Mouse (Mus musculus) neural tube, embryonic 11.5 days (tissue): ENCODE results near the gene Ets1. TPM values are rescaled to one million over a fixed set of nuclear protein-coding genes. Genes with fewer than 3 reads are reported as not detected.

Experiments
- ATAC-seq: fragments of 200-750 bp; cut with Nextera tagmentation; 2 replicates; pipeline ENCODE4 v1.8.0; 2017; ENCODE audit warnings: moderate number of reproducible peaks, mild to moderate bottlenecking, moderate TSS enrichment, moderate library complexity; ENCODE audit not compliant: insufficient read depth, low FRiP score, low TSS enrichment
- DNase-seq: peaks from one replicate; pipeline ENCODE4 v3.0.0-alpha.2; 2015; ENCODE audit warnings: low spot score
- H3K27ac ChIP-seq: fragments of 300-500 bp; sonication (generic); 2 replicates; pipeline ENCODE4 v1.5.1; 2014; ENCODE audit warnings: low read depth, mild to moderate bottlenecking, low read length
- H3K27me3 ChIP-seq: fragments of 300-500 bp; sonication (generic); 2 replicates; pipeline ENCODE4 v1.6.1; 2014; ENCODE audit warnings: mild to moderate bottlenecking, low read length, mixed read lengths; ENCODE audit not compliant: control insufficient read depth, insufficient read depth
- H3K36me3 ChIP-seq: fragments of 300-500 bp; sonication (generic); 2 replicates; pipeline ENCODE4 v1.6.1; 2014; ENCODE audit warnings: mild to moderate bottlenecking, low read length, moderate library complexity, mixed read lengths; ENCODE audit not compliant: control insufficient read depth, insufficient read depth
- H3K4me1 ChIP-seq: fragments of 300-500 bp; sonication (generic); 2 replicates; pipeline ENCODE4 v1.6.1; 2014; ENCODE audit warnings: low read length, mixed read lengths; ENCODE audit not compliant: control insufficient read depth, insufficient read depth
- H3K4me2 ChIP-seq: fragments of 300-500 bp; sonication (generic); 2 replicates; pipeline ENCODE4 v1.6.1; 2014; ENCODE audit warnings: low read depth, mild to moderate bottlenecking, moderate library complexity
- H3K4me3 ChIP-seq: fragments of 300-500 bp; sonication (generic); 2 replicates; pipeline ENCODE4 v1.5.1; 2014; ENCODE audit warnings: low read depth, low read length
- H3K9ac ChIP-seq: fragments of 300-500 bp; sonication (generic); 2 replicates; pipeline ENCODE4 v1.6.1; 2014; ENCODE audit warnings: mild to moderate bottlenecking, low read length
- H3K9me3 ChIP-seq: fragments of 300-500 bp; sonication (generic); 2 replicates; pipeline ENCODE4 v1.6.1; 2016; ENCODE audit warnings: low read length; ENCODE audit not compliant: control insufficient read depth
- WGBS: fragments of 180-500 bp; shearing (Covaris S2); extraction: QIAGEN DNeasy Blood & Tissue Kit; methylation state at CpG from one replicate; pipeline ENCODE4 v1.1.7; 2014; 5-methylcytosine and 5-hydroxymethylcytosine counted together
- polyA plus RNA-seq: library from polyadenylated mRNA; unstranded; fragments of >200 nt; fragmentation: Nextera tagmentation; extraction: Ambion mirVana; gene quantifications from 2 replicates; pipeline ENCODE4 v1.2.1, GENCODE M21; 2014

The Ets1 gene
- polyA plus RNA-seq, 1 experiment from 2014 or later = 34.4 TPM

DNA sequence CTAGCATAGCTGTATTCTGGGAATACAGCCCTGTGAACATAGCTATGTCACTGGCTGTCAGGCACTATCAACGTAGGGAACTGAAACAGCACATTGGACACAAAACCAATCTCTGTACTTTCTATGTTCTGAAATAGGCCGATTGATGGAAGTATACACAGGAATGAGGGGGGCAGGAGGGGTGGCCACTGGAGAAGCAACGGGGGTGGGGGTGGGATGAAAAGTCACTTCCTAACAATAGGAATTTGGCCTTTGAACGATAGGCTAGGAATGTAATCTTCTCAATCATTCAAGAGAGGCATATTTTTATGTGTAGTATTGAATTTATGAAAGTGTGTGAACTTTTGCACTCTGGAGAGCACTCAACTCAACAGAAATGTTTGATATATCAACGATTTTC lies 12.3 kb downstream of the Ets1 start:
- no peak for DNase-seq
- no peak for ATAC-seq
- WGBS = 80% methylated on average over 5 of the region's 5 CpGs
- H3K4me1 ChIP-seq = no peaks in the 10 kb centered on the region
- no peak overlapping the region for H3K9ac ChIP-seq
- H3K36me3 ChIP-seq = no peaks in the 10 kb centered on the region
- H3K27me3 ChIP-seq = peaks cover 6% of the 10 kb centered on the region; the same call in 1 of the 2 replicates
- H3K4me3 ChIP-seq = no peak overlapping the region
- no peak overlapping the region for H3K27ac ChIP-seq
- H3K9me3 ChIP-seq = no peaks in the 10 kb centered on the region
- no peak overlapping the region for H3K4me2 ChIP-seq

DNA sequence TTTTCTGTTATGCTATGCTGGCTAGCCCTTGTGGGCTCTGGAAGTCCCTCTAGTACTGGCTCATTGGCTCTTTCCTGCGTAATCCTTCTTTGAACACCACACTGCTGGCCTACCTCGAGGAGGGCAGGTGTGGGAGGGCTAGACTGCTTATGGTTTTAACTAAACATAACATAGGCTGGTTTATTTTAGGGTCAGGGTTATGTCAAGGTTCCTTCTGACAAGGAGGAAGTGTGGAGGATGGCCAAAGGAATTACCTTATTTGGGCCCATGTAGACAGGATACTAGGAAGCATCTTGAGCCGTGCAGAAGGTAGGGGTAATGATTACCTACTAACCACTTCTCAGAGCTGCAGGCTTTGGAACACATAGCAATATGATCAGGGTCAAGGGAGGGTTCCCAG lies 14.7 kb downstream of the Ets1 start:
- no peak overlapping the region for H3K4me3 ChIP-seq
- H3K4me1 ChIP-seq = no peaks in the 10 kb centered on the region
- no peaks in the 10 kb centered on the region for H3K9me3 ChIP-seq
- H3K4me2 ChIP-seq = no peak overlapping the region
- H3K36me3 ChIP-seq = no peaks in the 10 kb centered on the region
- WGBS = 80% methylated on average over 3 of the region's 3 CpGs
- no peak overlapping the region for H3K9ac ChIP-seq
- DNase-seq = no peak
- H3K27me3 ChIP-seq = peaks cover 4% of the 10 kb centered on the region; the same call in 1 of the 2 replicates
- ATAC-seq = no peak
- H3K27ac ChIP-seq = no peak overlapping the region

DNA sequence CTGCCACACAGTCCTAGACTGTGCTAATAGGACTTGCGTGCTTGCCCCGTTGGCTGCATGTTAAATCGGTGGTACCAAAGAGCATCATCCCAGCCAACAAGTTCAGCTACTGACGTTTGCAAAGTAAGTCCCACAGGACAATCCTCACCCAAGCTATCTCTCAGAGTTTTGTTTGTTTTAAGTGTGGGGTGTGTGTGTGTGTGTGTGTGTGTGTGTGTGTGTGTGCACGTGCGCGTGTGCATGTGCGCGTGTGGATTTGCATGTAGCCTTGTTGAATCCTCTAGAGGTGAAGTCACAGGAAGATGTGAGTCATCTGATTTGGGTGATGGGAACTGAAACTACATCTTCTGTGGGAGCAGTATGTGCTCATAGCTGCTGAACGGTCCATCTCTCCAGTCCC lies 16.1 kb downstream of the Ets1 start:
- no peaks in the 10 kb centered on the region for H3K4me1 ChIP-seq
- DNase-seq (no peak), ATAC-seq (no peak)
- H3K9ac ChIP-seq = no peak overlapping the region
- 94% methylated on average over 10 of the region's 10 CpGs for WGBS
- no peaks in the 10 kb centered on the region for H3K9me3 ChIP-seq
- H3K27ac ChIP-seq = no peak overlapping the region
- H3K36me3 ChIP-seq = no peaks in the 10 kb centered on the region
- H3K4me3 ChIP-seq = no peak overlapping the region
- H3K4me2 ChIP-seq = no peak overlapping the region
- peaks cover under 1% of the 10 kb centered on the region; the same call in 1 of the 2 replicates for H3K27me3 ChIP-seq

- no peak for ATAC-seq
- DNase-seq = no peak
- 80% methylated on average over 1 of the region's 1 CpGs for WGBS
Measured at GRCm38 (mm10) chr9:32654305-32654704, 18.3 kb downstream of the Ets1 start.

GRCm38 (mm10) chr9:32656351-32656844 lies 20.4 kb downstream of the Ets1 start:
- Histone ChIP-seq H3K4me3 (no peak overlapping the region), H3K27ac (no peak overlapping the region), H3K4me2 (no peak overlapping the region), H3K9ac (no peak overlapping the region), H3K27me3 (no peaks in the 10 kb centered on the region), H3K4me1 (no peaks in the 10 kb centered on the region), H3K36me3 (no peaks in the 10 kb centered on the region), H3K9me3 (no peaks in the 10 kb centered on the region)
- no peak for DNase-seq
- WGBS = 86% methylated on average over 5 of the region's 5 CpGs
- ATAC-seq = no peak

More at GRCm38 (mm10) chr9:32654305-32654704, 18.3 kb downstream of the Ets1 start:
- no peaks in the 10 kb centered on the region for H3K4me1 ChIP-seq
- H3K9ac ChIP-seq = no peak overlapping the region
- H3K27ac ChIP-seq = no peak overlapping the region
- H3K4me3 ChIP-seq = no peak overlapping the region
- H3K4me2 ChIP-seq = no peak overlapping the region
- no peaks in the 10 kb centered on the region for H3K27me3 ChIP-seq
- H3K9me3 ChIP-seq = no peaks in the 10 kb centered on the region
- H3K36me3 ChIP-seq = no peaks in the 10 kb centered on the region

DNA sequence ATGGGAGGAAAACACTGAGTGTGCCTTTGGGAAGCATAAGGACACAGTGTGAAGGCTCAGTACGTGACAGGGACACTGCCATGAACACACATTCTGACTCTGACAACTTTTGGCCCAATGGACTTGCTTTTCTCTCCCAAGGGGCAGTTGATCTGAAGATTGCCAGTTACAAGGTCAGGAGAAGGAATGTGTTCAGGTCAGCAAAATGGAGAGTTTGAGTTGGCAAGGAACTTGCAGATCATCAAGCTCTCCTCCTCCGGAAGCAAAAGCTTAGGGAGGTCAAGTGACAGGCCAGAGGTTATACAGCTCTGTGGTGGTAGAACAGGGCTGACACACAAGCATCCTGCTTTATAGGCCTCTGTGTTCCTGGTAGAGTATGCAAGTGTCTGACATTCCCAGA lies 21.1 kb downstream of the Ets1 start:
- Histone ChIP-seq H3K27me3 (no peaks in the 10 kb centered on the region), H3K4me1 (no peaks in the 10 kb centered on the region), H3K36me3 (no peaks in the 10 kb centered on the region), H3K4me2 (no peak overlapping the region), H3K9ac (no peak overlapping the region), H3K27ac (no peak overlapping the region), H3K4me3 (no peak overlapping the region), H3K9me3 (no peaks in the 10 kb centered on the region)
- DNase-seq (no peak), ATAC-seq (no peak)
- 64% methylated on average over 2 of the region's 2 CpGs for WGBS

- no peak overlapping the region for H3K4me3 ChIP-seq
- DNase-seq (no peak), ATAC-seq (no peak)
- H3K27ac ChIP-seq = no peak overlapping the region
- WGBS = 94% methylated on average over 2 of the region's 2 CpGs
- no peaks in the 10 kb centered on the region for H3K36me3 ChIP-seq
- no peaks in the 10 kb centered on the region for H3K9me3 ChIP-seq
- no peak overlapping the region for H3K9ac ChIP-seq
- no peaks in the 10 kb centered on the region for H3K4me1 ChIP-seq
- no peak overlapping the region for H3K4me2 ChIP-seq
- H3K27me3 ChIP-seq = no peaks in the 10 kb centered on the region
Measured at GRCm38 (mm10) chr9:32660406-32660960, 24.5 kb downstream of the Ets1 start.

DNA sequence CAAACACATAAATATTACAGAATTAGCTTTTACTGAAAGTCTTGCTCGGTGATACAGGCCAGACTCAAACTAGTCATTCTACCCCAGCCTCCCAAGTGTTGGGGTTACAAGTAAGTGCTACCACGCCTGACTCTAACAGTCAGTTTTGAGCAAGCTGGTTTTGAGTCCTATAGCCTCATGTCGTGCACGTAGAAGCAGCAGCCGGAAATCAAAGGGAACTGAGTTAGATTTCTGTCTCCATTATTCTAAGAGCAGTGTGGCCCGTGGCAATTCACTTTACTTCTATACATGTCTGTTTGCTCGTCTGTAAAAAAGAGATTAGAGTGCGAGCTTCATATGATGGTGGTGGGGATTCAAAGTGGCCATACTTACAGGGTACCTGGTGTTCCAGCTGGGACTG lies 25.1 kb downstream of the Ets1 start:
- Histone ChIP-seq H3K9ac (no peak overlapping the region), H3K4me2 (no peak overlapping the region), H3K36me3 (no peaks in the 10 kb centered on the region), H3K9me3 (no peaks in the 10 kb centered on the region), H3K4me1 (no peaks in the 10 kb centered on the region), H3K27me3 (no peaks in the 10 kb centered on the region), H3K27ac (no peak overlapping the region), H3K4me3 (no peak overlapping the region)
- DNase-seq (no peak), ATAC-seq (no peak)
- 90% methylated on average over 8 of the region's 8 CpGs for WGBS

DNA sequence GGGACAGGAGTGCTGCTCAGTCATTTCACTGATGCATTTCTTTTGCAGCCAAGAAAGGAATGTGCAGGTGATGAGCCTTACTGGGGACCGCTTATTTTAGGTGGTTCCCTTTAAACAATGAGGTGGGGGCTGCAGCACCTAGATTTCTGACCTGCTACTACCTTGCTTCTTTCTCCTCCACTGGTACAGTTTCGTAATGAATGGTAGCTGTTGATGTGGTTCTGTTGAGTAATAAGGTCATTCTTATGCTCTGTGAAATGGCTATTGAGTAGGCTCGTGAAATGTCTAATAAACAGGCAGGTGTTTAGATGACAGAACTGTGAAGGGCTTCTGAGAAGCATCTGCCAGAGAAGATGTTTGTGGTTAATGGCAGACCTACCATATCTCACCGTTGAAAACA lies 25.5 kb downstream of the Ets1 start:
- Histone ChIP-seq H3K27me3 (no peaks in the 10 kb centered on the region), H3K4me3 (no peak overlapping the region), H3K4me1 (no peaks in the 10 kb centered on the region), H3K9ac (no peak overlapping the region), H3K36me3 (no peaks in the 10 kb centered on the region), H3K27ac (no peak overlapping the region), H3K4me2 (no peak overlapping the region), H3K9me3 (no peaks in the 10 kb centered on the region)
- 91% methylated on average over 4 of the region's 4 CpGs for WGBS
- DNase-seq (no peak), ATAC-seq (no peak)
